Mouse (Mus musculus) CH12F3 (cell line): ENCODE measurements around the gene Phka1.
"Not testable (repeated sequence)": the region's sequence is repeated elsewhere in the genome, so short reads cannot be mapped to it uniquely, and the experiment has no call there.

ENCODE experiments used
- in situ Hi-C: fragments of 300-500 bp; cut with MboI; formaldehyde crosslinking; loops from 2 replicates; pipeline ENCODE4 v1.14.3; 2020; ENCODE audit warnings: low sequenced_read_pairs

The Phka1 gene

GRCm38 (mm10) chrX:102643823-102644572 is at the start of gene Phka1:
TSS of gene Phka1 (minus strand) at chrX:102644246.
- in situ Hi-C loops, result no loop called here

GRCm38 (mm10) chrX:102689252-102689651 is 45.2 kb upstream of the Phka1 start:
- in situ Hi-C loops, result not testable (repeated sequence)

DNA sequence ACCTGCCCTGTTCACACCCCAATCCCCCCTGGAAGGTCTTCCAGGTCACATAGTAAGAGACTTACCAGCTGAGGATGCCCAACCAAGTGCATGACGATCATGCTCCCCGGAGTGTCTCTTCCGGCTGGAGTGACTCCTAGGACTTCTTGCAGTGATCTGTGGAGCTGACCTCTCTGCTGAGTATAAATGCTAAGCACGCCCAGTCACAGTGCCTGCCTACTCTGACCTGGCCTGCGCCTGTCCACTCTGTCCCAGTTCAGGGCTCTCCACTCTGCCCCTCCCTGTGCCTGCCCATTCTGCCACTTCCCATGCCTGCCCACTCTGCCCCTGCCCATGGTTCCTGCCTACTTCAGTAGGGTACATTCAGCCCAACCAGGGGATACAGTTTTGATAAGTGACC is 42.8 kb upstream of the Phka1 start, which contains the start of gene Gm3880:
Gene Gm3880, minus strand, starts transcription at position 101 of the 400 bp plus-strand sequence.
- in situ Hi-C loops, result not testable (repeated sequence)

DNA sequence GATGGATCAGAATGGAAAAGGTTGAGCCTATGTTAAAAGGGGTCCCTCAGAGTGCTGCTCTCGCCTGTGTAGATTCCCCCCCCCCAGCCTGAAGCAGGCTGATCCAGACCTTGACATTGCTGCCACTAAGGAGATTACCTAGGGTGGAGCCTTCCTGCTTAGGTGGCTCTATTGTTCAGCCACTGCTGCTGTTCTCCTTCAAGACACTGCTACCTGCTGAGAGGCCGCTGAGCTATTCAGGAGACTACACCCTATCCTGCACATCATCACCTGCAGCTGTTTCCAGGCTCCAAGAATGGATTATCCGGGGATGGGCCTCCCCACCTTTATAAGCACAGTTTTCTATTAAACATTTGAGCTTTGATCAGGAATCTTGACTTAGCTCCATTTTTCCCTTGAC is 40.7 kb upstream of the Phka1 start:
- in situ Hi-C loops, result not testable (repeated sequence)

- in situ Hi-C loops, result no loop called here
These were observed 22.6 kb upstream of the Phka1 start for GRCm38 (mm10) chrX:102666641-102667040.

- in situ Hi-C loops, result no loop called here
These were observed 16.7 kb upstream of the Phka1 start for GRCm38 (mm10) chrX:102660712-102661111.

GRCm38 (mm10) chrX:102645691-102646090 is 1.6 kb upstream of the Phka1 start:
- in situ Hi-C loops, result no loop called here

DNA sequence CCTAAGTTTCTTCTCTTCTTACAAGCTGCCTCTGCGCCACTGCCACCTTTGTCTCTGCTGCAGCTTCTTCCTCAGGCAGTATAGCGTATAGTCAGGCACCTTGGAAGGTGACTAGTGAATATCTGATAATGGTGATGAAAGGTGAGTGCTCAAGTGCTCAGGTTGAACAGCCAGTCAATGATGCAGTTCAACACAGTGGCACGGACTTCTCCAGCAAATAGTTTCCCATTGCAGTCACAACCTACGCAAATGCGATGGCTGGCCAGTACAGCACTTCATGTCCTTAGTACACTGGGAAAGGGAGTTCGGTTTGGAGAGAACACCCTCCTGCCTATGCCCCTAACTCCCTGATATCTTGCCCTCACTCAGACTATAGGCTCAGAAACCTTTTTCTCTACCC is 1.1 kb upstream of the Phka1 start:
- in situ Hi-C loops, result no loop called here

GRCm38 (mm10) chrX:102644573-102644951 is 516 bp upstream of the Phka1 start:
- in situ Hi-C loops, result no loop called here

GRCm38 (mm10) chrX:102601269-102601668 is 42.8 kb downstream of the Phka1 start:
- in situ Hi-C loops, result no loop called here

DNA sequence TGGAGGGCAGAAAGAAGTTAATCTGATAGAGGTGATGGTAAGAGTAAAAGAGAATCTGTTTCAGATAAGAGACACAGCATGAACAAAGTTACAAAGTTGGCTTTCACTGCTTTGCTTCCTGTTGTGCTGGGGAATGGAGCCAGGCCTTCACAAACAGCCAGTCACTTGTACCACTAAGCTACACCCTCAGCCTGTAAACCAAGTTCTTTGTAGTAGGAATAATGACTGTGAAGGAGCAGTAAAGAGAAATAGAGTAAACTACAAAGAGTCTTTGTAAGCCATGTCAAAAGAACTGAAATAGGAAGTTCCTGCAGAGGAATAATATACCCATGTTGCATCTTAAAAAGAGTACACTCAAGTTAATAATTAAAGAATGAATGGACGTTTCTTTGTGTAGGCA is 55.5 kb downstream of the Phka1 start:
- in situ Hi-C loops, result no loop called here

DNA sequence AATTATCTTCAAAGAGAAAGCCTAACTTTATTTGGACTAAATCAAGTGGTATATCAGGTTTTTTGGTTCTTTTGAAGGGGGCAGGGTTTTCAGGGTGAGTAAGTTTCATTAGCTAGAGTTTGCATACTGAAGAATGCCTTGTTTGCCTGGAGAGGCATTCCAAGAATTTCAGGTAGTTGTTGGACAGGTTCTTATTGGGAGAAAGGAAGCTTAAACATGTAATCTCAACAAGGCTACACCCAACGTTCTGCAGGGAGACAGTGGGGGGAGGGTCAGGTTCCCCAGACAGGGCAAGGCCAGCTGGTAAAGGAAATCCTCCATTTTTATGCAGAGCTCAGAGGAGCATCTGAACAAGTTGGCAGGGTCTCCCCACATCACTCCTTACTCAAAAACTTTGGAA is 72.9 kb downstream of the Phka1 start:
- in situ Hi-C loops, result no loop called here

DNA sequence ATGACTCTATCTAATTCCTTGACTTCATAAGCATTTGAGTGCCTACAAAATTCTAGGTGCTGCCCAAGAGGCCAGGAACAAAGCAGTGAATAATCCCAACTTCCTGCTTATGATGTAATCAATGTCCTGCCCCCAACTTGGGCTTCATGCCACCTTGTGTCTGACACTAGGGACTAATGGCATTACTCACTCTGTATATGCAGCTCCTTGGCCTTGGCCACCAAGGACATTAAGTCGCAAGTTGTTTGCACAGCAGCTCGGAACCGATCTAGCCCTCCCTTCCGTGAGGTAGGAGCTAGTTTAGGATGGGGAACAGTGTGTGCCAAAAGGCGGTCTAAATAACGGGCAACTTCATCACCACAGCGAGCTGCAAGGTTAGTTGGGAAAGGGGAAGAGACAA is 87.1 kb downstream of the Phka1 start:
- in situ Hi-C loops, result no loop called here

- in situ Hi-C loops, result no loop called here
These were observed 134.8 kb downstream of the Phka1 start for GRCm38 (mm10) chrX:102509205-102509604.

- in situ Hi-C loops, result no loop called here
These were observed 139.2 kb downstream of the Phka1 start, which contains the start of gene Hdac8 for GRCm38 (mm10) chrX:102504644-102505481. TSS of gene Hdac8 (minus strand) at chrX:102505359.

DNA sequence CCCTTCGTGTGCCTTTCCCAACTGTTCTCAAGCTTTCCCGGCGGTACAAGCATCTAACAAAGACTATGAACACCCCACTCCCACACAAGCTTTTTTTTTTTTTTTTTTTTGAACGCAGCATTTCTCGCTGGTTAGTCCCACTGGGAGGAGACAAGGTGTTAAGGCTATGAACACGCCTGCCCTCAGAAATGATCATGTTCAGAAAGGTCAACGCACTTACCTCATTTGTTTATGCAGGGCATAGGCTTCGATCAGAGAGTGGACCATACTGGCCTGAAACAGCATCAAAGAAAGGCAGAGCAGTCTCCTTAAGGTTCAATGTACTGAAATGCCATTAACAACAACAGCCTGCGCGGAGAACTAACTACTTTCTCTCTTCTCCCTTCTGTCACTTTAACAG is 139.9 kb downstream of the Phka1 start:
- in situ Hi-C loops, result no loop called here

DNA sequence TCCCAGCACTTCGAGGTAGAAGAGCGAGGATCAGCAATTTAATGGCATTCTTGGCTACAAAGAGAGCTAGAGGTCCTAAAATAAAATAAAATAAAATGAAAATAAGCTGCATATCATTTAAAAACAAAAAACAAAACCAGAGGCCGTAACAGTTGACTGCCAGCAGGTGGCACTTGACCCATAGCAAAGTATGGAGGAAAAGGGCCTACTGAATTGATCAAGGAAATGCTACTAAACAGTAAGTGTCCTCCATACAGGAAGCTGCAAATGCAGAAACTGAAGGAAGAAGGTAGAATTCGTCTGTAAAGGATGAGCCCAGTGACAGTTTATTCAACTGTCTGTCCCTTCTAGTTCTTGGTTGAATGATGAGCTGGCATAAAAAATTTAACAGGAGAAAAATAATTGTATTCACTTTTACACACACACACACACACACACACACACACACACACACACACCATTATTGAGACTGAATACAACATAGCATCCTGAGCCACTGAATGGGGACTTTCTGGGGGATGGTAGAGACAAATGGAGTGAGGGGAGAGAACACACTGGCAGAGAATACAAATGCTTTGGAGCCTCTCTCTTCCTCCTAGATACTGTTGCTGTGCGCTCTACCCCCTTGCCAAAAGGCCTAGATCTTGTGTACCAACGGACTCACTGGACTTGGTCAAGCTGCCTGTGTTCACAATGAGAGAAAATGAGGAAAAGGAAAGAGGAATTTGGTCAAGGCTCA is 149.9 kb downstream of the Phka1 start:
- in situ Hi-C loops, result loop anchor here (25.0 kb wide), 1 partner anchor 532 kb away; no protein-coding TSS in a partner anchor

DNA sequence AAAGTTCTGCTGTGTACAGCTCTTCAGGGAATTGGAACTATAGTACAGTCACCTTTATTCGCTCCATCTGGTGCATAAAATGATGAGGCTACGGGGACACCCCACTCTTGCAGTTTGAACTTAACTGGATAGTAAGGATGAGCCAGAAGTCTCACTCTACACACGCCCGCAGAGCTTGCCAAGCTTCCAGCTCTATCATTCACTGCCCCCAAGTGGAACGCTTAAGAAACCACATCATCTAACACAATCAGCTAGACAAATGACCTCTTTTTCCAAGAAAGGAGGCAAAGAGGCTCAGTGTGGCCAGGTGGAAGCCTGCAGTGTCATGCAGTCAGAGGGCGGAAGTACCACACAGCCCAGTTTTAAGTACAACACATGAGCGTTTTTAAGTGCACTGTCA is 158.5 kb downstream of the Phka1 start:
- in situ Hi-C loops, result loop anchor here (25.0 kb wide), 1 partner anchor 523 kb away; no protein-coding TSS in a partner anchor

- in situ Hi-C loops, result loop anchor here (10.0 to 25.0 kb wide), 2 partner anchors 265 to 517 kb away; no protein-coding TSS in a partner anchor
These were observed 164.4 kb downstream of the Phka1 start for GRCm38 (mm10) chrX:102479665-102480064.

DNA sequence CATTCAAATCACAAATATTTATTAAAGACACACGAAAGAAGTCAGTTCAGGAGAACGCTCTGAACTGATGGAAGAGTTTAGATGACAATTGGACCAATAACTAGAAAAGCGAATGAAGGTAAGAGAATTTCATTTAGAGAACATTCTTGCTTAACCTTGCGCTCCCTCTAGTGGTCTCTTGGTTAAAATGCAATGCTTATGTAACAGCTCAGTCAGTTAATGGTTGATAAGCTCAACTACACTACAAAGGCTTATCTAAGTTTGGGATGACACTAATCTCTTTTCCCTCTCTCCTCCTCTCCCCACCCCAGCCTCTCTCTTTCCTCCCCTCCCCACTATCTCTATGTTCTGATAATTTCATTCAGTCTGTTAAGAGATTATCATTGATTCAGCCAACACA is 165.1 kb downstream of the Phka1 start:
- in situ Hi-C loops, result loop anchor here (10.0 to 25.0 kb wide), 2 partner anchors 264 to 517 kb away; no protein-coding TSS in a partner anchor

GRCm38 (mm10) chrX:102478481-102478880 is 165.6 kb downstream of the Phka1 start:
- in situ Hi-C loops, result loop anchor here (10.0 to 25.0 kb wide), 2 partner anchors 264 to 516 kb away; no protein-coding TSS in a partner anchor
